Mouse (Mus musculus): Measurements from ENCODE around the gene Inafm2.

GRCm38 (mm10) chr2:118726873-118727272, 18.7 kb upstream of the Inafm2 start:
- TF ChIP-seq CTCF (IDR thresholded peaks at IDR 0.05; ENCODE audit: control insufficient read depth, insufficient read depth, insufficient read length) (no peak), MYOD1 (IDR thresholded peaks at IDR 0.05; ENCODE audit: control insufficient read depth, insufficient read length, low read depth) (no peak), MAX (IDR thresholded peaks at IDR 0.05) (no peak), MYOG (IDR thresholded peaks at IDR 0.05; ENCODE audit: control insufficient read depth, extremely low read depth, insufficient read length) (no peak)
